Mouse (Mus musculus) heart, postnatal 0 days (tissue): ENCODE measurements around the gene Runx2. TPM values are rescaled to one million over a fixed set of nuclear protein-coding genes. Genes with fewer than 3 reads are reported as not detected.

Experiments used
- ATAC-seq: fragments of 200-750 bp; cut with Nextera tagmentation; 2 replicates; pipeline ENCODE4 v1.8.0; 2017; ENCODE audit warnings: low read depth, moderate number of reproducible peaks, moderate library complexity; ENCODE audit not compliant: insufficient read depth
- DNase-seq: peaks from one replicate; pipeline ENCODE4 v3.0.0-alpha.2; 2016; ENCODE audit warnings: low spot score
- H3K27ac ChIP-seq: fragments of 300-500 bp; sonication (generic); 2 replicates; pipeline ENCODE4 v1.5.1; 2014; ENCODE audit warnings: low read depth, mild to moderate bottlenecking
- H3K27me3 ChIP-seq: fragments of 300-500 bp; sonication (generic); 2 replicates; pipeline ENCODE4 v1.6.1; 2014; ENCODE audit warnings: low read length, mixed read lengths; ENCODE audit not compliant: control insufficient read depth, insufficient read depth
- H3K36me3 ChIP-seq: fragments of 300-500 bp; sonication (generic); replicated peaks from 2 replicates; pipeline ENCODE4 v1.6.1; 2014; ENCODE audit warnings: low read length, mixed read lengths; ENCODE audit not compliant: control insufficient read depth, insufficient read depth
- H3K4me1 ChIP-seq: fragments of 300-500 bp; sonication (generic); 2 replicates; pipeline ENCODE4 v1.6.1; 2014; ENCODE audit warnings: antibody characterized with exemption; ENCODE audit not compliant: control insufficient read depth, insufficient read depth
- H3K4me2 ChIP-seq: fragments of 300-500 bp; sonication (generic); 2 replicates; pipeline ENCODE4 v1.6.1; 2014; ENCODE audit warnings: low read depth, mild to moderate bottlenecking, low read length, moderate library complexity
- H3K4me3 ChIP-seq: fragments of 300-500 bp; sonication (generic); 2 replicates; pipeline ENCODE4 v1.5.1; 2014; ENCODE audit warnings: low read depth, low read length
- H3K9ac ChIP-seq: fragments of 300-500 bp; sonication (generic); replicated peaks from 2 replicates; pipeline ENCODE4 v1.6.1; 2014; ENCODE audit warnings: low read depth, low read length, mixed read lengths
- H3K9me3 ChIP-seq: fragments of 300-500 bp; sonication (generic); replicated peaks from 2 replicates; pipeline ENCODE4 v1.6.1; 2016; ENCODE audit warnings: low read length; ENCODE audit not compliant: control insufficient read depth
- CTCF ChIP-seq: IDR thresholded peaks from 2 replicates; pipeline ENCODE4 v1.5.1; 2016; ENCODE audit warnings: antibody characterized with exemption, control low read depth, low read depth
- EP300 ChIP-seq: IDR thresholded peaks from 2 replicates; pipeline ENCODE4 v1.6.1; 2016; ENCODE audit warnings: antibody characterized with exemption, low read depth
- WGBS: fragments of 180-500 bp; shearing (Covaris S2); extraction: QIAGEN DNeasy Blood & Tissue Kit; methylation state at CpG from one replicate; pipeline ENCODE4 v1.1.7; 2014; 5-methylcytosine and 5-hydroxymethylcytosine counted together
- polyA plus RNA-seq: library from polyadenylated mRNA; unstranded; fragments of >200 nt; fragmentation: Nextera tagmentation; extraction: Ambion mirVana; gene quantifications from 2 replicates; pipeline ENCODE4 v1.2.1, GENCODE M21; 2015
- total RNA-seq: library from RNA; depleted of rRNA; stranded (reverse); fragments of >200 nt; gene quantifications from 2 replicates; pipeline ENCODE4 v1.2.3, GENCODE M21; 2014; ENCODE audit warnings: low replicate concordance

Gene Runx2
- total and polyA plus RNA-seq, 2 experiments from 2014 or later = 0.04 TPM; not detected in 1

DNA sequence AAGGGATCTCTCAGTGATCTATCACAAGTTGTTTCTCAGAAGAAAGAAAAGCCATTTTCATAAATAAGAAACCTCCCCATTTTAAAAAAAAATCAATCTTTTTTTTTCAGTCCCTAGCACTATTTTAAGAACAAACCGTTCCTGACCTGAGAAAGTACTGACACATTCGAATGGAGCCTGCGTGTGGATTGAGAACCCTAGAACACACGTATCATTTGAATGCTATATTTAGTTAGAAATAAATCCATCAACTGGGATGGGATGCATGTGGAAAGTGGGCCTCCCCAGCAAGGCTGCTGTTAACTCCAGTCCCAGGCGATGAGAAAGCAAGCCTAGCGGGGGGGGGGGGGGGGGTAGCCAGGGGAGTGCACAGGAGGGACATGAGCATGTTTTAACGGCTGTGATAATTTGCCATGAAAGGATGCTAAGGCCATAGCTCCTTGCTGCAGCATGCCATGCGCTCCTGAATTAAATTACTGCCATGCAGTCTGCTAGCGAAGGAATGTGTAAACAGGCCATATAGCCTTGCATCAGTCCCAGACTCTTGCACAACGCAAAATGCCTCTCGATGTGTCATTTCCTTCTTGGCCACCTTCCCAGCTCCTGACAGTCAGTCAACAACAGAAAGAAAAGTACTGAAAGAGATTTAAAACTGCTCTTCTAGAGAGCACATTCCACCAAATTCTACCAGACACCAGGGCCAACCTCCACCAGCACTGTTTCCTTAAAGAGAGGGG lies 104.9 kb downstream of the Runx2 start:
- H3K9ac ChIP-seq = no peak overlapping the region
- H3K4me1 ChIP-seq = peaks cover 6% of the 10 kb centered on the region; the same call in 1 of the 2 replicates
- H3K4me2 ChIP-seq = no peak overlapping the region
- no peaks in the 10 kb centered on the region for H3K9me3 ChIP-seq
- no peak for TF ChIP-seq EP300
- no peak for TF ChIP-seq CTCF
- peak; percentile 79 for DNase-seq
- WGBS = 22% methylated on average over 11 of the region's 11 CpGs
- ATAC-seq = peak; percentile 74
- peak overlapping the region; percentile 55 for H3K27ac ChIP-seq
- H3K27me3 ChIP-seq = no peaks in the 10 kb centered on the region
- no peaks in the 10 kb centered on the region for H3K36me3 ChIP-seq
- no peak overlapping the region for H3K4me3 ChIP-seq

DNA sequence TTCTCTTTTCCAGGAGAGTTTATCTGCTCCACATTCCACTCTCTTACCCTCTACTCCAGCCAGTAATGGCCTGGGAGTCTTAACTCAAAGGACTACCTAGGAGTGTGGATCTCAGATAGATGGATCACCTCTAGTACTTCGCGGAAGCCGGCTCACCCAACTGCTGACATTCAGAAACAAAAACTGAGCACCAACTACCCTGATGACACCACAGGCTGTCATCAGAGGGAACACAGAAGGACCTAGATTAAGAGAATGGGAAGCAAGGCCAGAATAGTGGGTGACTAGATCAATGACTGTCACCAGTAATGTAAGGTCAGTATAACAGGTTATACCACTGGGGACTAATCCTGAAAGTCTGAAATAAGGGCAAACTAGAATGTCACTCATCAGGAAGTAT lies 106.6 kb downstream of the Runx2 start:
- WGBS = 86% methylated on average over 3 of the region's 3 CpGs
- DNase-seq (no peak), ATAC-seq (no peak)
- Histone ChIP-seq H3K4me3 (no peak overlapping the region), H3K27ac (no peak overlapping the region), H3K4me1 (peaks cover 6% of the 10 kb centered on the region; the same call in 1 of the 2 replicates), H3K9me3 (no peaks in the 10 kb centered on the region), H3K27me3 (no peaks in the 10 kb centered on the region), H3K36me3 (no peaks in the 10 kb centered on the region), H3K9ac (no peak overlapping the region), H3K4me2 (no peak overlapping the region)
- TF ChIP-seq CTCF = no peak
- no peak for TF ChIP-seq EP300

- H3K4me3 ChIP-seq = no peak overlapping the region
- no peaks in the 10 kb centered on the region for H3K9me3 ChIP-seq
- DNase-seq (no peak), ATAC-seq (no peak)
- H3K4me1 ChIP-seq = peaks cover 6% of the 10 kb centered on the region; the same call in 1 of the 2 replicates
- no peaks in the 10 kb centered on the region for H3K36me3 ChIP-seq
- no peak for TF ChIP-seq EP300
- no peak for TF ChIP-seq CTCF
- no peaks in the 10 kb centered on the region for H3K27me3 ChIP-seq
- H3K27ac ChIP-seq = no peak overlapping the region
- H3K9ac ChIP-seq = no peak overlapping the region
- no peak overlapping the region for H3K4me2 ChIP-seq
- WGBS = 74% methylated on average over 10 of the region's 10 CpGs
Observed at GRCm38 (mm10) chr17:44706531-44706930, 108.1 kb downstream of the Runx2 start.

GRCm38 (mm10) chr17:44702506-44703298 lies 111.9 kb downstream of the Runx2 start:
- no peak for TF ChIP-seq CTCF
- no peak for TF ChIP-seq EP300
- ATAC-seq (no peak), DNase-seq (no peak)
- no peaks in the 10 kb centered on the region for H3K27me3 ChIP-seq
- no peak overlapping the region for H3K9ac ChIP-seq
- no peaks in the 10 kb centered on the region for H3K36me3 ChIP-seq
- no peaks in the 10 kb centered on the region for H3K4me1 ChIP-seq
- no peak overlapping the region for H3K27ac ChIP-seq
- H3K9me3 ChIP-seq = no peaks in the 10 kb centered on the region
- WGBS = 74% methylated on average over 14 of the region's 14 CpGs
- H3K4me3 ChIP-seq = no peak overlapping the region
- H3K4me2 ChIP-seq = no peak overlapping the region

GRCm38 (mm10) chr17:44701531-44701930 lies 113.1 kb downstream of the Runx2 start:
- no peaks in the 10 kb centered on the region for H3K9me3 ChIP-seq
- H3K27me3 ChIP-seq = no peaks in the 10 kb centered on the region

More at GRCm38 (mm10) chr17:44701531-44701930, 113.1 kb downstream of the Runx2 start:
- ATAC-seq (no peak), DNase-seq (no peak)
- Histone ChIP-seq H3K9ac (no peak overlapping the region), H3K36me3 (no peaks in the 10 kb centered on the region), H3K4me3 (no peak overlapping the region), H3K27ac (no peak overlapping the region), H3K4me2 (no peak overlapping the region), H3K4me1 (no peaks in the 10 kb centered on the region)
- TF ChIP-seq CTCF = no peak
- TF ChIP-seq EP300 = no peak
- WGBS = 87% methylated on average over 4 of the region's 4 CpGs
